Mouse (Mus musculus): ENCODE data around the gene Teddm1b. TPM values are rescaled to one million over a fixed set of nuclear protein-coding genes. Genes with fewer than 3 reads are reported as not detected.

Gene Teddm1b
- polyA plus RNA-seq, 1 experiment = not detected

GRCm38 (mm10) chr1:153911276-153911795 is 37.2 kb downstream of the Teddm1b start:
- Histone ChIP-seq H3K27ac (replicated peaks; ENCODE audit: low read depth, low read length) (no peak overlapping the region), H3K4me1 (ENCODE audit: control insufficient read depth, insufficient read depth, insufficient read length, low read length) (peaks cover 5% of the 10 kb centered on the region), H3K4me3 (ENCODE audit: insufficient read depth, low read depth, low read length) (no peak overlapping the region)

GRCm38 (mm10) chr1:153913869-153914268 is 39.7 kb downstream of the Teddm1b start:
- peaks cover 5% of the 10 kb centered on the region for H3K4me1 ChIP-seq (ENCODE audit: control insufficient read depth, insufficient read depth, insufficient read length, low read length)
- no peak overlapping the region for H3K4me3 ChIP-seq (ENCODE audit: insufficient read depth, low read depth, low read length)
- H3K27ac ChIP-seq (replicated peaks; ENCODE audit: low read depth, low read length) = peak overlapping the region; percentile 61

GRCm38 (mm10) chr1:153918521-153919206 is 44.5 kb downstream of the Teddm1b start:
- peaks cover 11% of the 10 kb centered on the region for H3K4me1 ChIP-seq (ENCODE audit: control insufficient read depth, insufficient read depth, insufficient read length, low read length)
- no peak overlapping the region for H3K4me3 ChIP-seq (ENCODE audit: insufficient read depth, low read depth, low read length)
- H3K27ac ChIP-seq (replicated peaks; ENCODE audit: low read depth, low read length) = peak overlapping the region; percentile 60

- no peak overlapping the region for H3K4me3 ChIP-seq (ENCODE audit: insufficient read depth, low read depth, low read length)
Measured at GRCm38 (mm10) chr1:153921642-153922041, 47.5 kb downstream of the Teddm1b start.

GRCm38 (mm10) chr1:153922571-153923021 is 48.5 kb downstream of the Teddm1b start:
- Histone ChIP-seq H3K27ac (replicated peaks; ENCODE audit: low read depth, low read length) (no peak overlapping the region), H3K4me3 (ENCODE audit: insufficient read depth, low read depth, low read length) (no peak overlapping the region), H3K4me1 (ENCODE audit: control insufficient read depth, insufficient read depth, insufficient read length, low read length) (peaks cover 7% of the 10 kb centered on the region)

More at GRCm38 (mm10) chr1:153921642-153922041, 47.5 kb downstream of the Teddm1b start:
- peaks cover 7% of the 10 kb centered on the region for H3K4me1 ChIP-seq (ENCODE audit: control insufficient read depth, insufficient read depth, insufficient read length, low read length)
- H3K27ac ChIP-seq (replicated peaks; ENCODE audit: low read depth, low read length) = no peak overlapping the region

- no peak overlapping the region for H3K27ac ChIP-seq (replicated peaks; ENCODE audit: low read depth, low read length)
- H3K4me3 ChIP-seq (ENCODE audit: insufficient read depth, low read depth, low read length) = no peak overlapping the region
- 0 out of 2 replicates have a peak, but pooled peaks cover 4% of the 10 kb centered on the region for H3K4me1 ChIP-seq (ENCODE audit: control insufficient read depth, insufficient read depth, insufficient read length, low read length)
Measured at GRCm38 (mm10) chr1:153924395-153925385, 50.5 kb downstream of the Teddm1b start.

Other genes with a start within 250 kb of the Teddm1b start
- gene Rgs8, start 221.3 kb upstream of the Teddm1b start, polyA plus RNA-seq (2012; ENCODE audit: insufficient read depth, insufficient read length, missing spikeins) = not detected in 2 replicates
- 0.44 TPM in 1 of 2 replicates, not detected in the other for gene Rgs16, start 134.0 kb upstream of the Teddm1b start, polyA plus RNA-seq (2012; ENCODE audit: insufficient read depth, insufficient read length, missing spikeins)
- 2.6 and 3.6 TPM in 2 replicates for gene Rnasel, start 124.9 kb upstream of the Teddm1b start, polyA plus RNA-seq (2012; ENCODE audit: insufficient read depth, insufficient read length, missing spikeins)
- gene Rgsl1, start 30.2 kb upstream of the Teddm1b start, polyA plus RNA-seq (2012; ENCODE audit: insufficient read depth, insufficient read length, missing spikeins) = 1.3 TPM in 1 of 2 replicates, not detected in the other
- not detected in 2 replicates for gene Teddm1a, start 17.4 kb downstream of the Teddm1b start, polyA plus RNA-seq (2012; ENCODE audit: insufficient read depth, insufficient read length, missing spikeins)
- gene Glul, start 25.6 kb downstream of the Teddm1b start, polyA plus RNA-seq (2012; ENCODE audit: insufficient read depth, insufficient read length, missing spikeins) = 924 and 1,059 TPM in 2 replicates
- gene Teddm2, start 25.9 kb downstream of the Teddm1b start, polyA plus RNA-seq (2012; ENCODE audit: insufficient read depth, insufficient read length, missing spikeins) = 0.58 TPM in 1 of 2 replicates, not detected in the other

All from brown adipose tissue, adult 24 weeks (tissue).